Mouse (Mus musculus) erythroblast, embryonic 14.5 days (primary cell): Measurements from ENCODE around the gene Zfp646. TPM values are rescaled to one million over a fixed set of nuclear protein-coding genes. Genes with fewer than 3 reads are reported as not detected.
"Not testable (repeated sequence)": the region's sequence is repeated elsewhere in the genome, so short reads cannot be mapped to it uniquely, and the experiment has no call there.

Experiments used
- H3K27me3 ChIP-seq: 2 replicates; pipeline ENCODE4 v1.6.1; 2012; ENCODE audit warnings: inconsistent platforms; ENCODE audit not compliant: control insufficient read depth
- H3K36me3 ChIP-seq: 2 replicates; pipeline ENCODE4 v1.6.1; 2012; ENCODE audit warnings: mild to moderate bottlenecking, inconsistent platforms; ENCODE audit not compliant: control insufficient read depth
- H3K4me1 ChIP-seq: 2 replicates; pipeline ENCODE4 v1.6.1; 2012; ENCODE audit warnings: inconsistent platforms; ENCODE audit not compliant: control insufficient read depth
- H3K4me3 ChIP-seq: replicated peaks from 2 replicates; pipeline ENCODE3; 2012; ENCODE audit warnings: moderate library complexity, mild to moderate bottlenecking, inconsistent platforms
- H3K9me3 ChIP-seq: 2 replicates; pipeline ENCODE4 v1.6.1; 2012; ENCODE audit warnings: low read length, inconsistent platforms, mixed read lengths; ENCODE audit not compliant: control insufficient read depth
- GATA1 ChIP-seq: IDR thresholded peaks from 2 replicates; pipeline ENCODE4 v1.6.1; 2012; ENCODE audit warnings: low read length, inconsistent platforms, mixed read lengths
- TAL1 ChIP-seq: IDR thresholded peaks from 3 replicates; pipeline ENCODE4 v1.6.1; 2012; ENCODE audit warnings: low read length, inconsistent platforms, mixed read lengths
- polyA plus RNA-seq: library from polyadenylated mRNA; stranded (reverse); fragments of >175 nt; gene quantifications from 2 replicates; pipeline ENCODE4 v1.2.3, GENCODE M21; 2012

Gene Zfp646
- polyA plus RNA-seq, result 1.3 TPM in 2 replicates

DNA sequence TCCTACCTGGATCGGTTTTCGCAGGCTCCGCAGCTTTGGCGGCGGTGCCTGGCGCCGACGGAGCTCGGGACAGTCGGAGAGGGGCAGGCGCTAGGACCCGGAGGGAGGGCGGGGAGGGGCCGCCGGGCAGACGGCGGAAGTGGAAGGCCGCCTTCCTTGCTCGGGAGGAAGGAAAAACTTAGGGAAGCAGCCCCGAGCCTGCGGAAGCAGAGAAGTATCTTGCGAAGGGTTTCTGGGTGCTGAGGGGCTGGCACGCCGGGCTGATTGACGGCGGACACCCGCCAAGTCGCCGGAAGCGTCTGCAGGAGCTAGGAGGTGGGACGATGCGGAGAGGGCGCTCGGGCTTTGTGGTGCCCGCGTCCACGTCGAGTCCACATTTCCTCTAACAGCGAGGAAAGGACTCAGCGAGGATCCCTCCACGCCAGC, at the start of gene Zfp646:
Gene Zfp646 (plus strand): TSS at position 181 of the 426 bp plus-strand sequence.
- TF ChIP-seq GATA1, result no peak
- TF ChIP-seq TAL1, result no peak
- peaks cover 46% of the 10 kb centered on the region for H3K4me1 ChIP-seq

DNA sequence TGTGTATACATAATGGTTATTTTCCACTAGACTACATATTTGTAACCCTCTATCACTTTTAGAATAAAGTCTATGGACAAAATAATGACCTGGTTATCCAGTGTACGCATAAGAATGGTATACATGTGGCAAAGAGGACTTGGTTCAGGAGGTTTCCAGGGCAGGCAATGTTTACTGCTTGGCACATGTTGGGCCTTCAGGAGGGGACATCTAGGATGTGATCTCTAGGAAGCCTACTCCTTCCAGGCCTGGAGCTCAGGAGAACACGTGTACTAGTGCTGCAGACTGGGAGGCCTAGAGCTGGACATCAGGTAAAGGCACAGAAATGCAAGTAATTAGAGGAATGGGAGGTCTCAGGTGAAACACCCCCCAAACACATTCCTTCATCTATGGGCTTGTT, 40.5 kb upstream of the Zfp646 start:
- Histone ChIP-seq H3K4me3 (no peak overlapping the region), H3K9me3 (no peaks in the 10 kb centered on the region), H3K4me1 (peaks cover 3% of the 10 kb centered on the region), H3K27me3 (no peaks in the 10 kb centered on the region), H3K36me3 (no peaks in the 10 kb centered on the region)
- no peak for TF ChIP-seq TAL1

More for the DNA sequence above, at the start of gene Zfp646:
- Histone ChIP-seq H3K27me3 (peaks cover 4% of the 10 kb centered on the region; the same call in 1 of the 2 replicates), H3K4me3 (peak within 1 kb of the TSS; percentile 99), H3K9me3 (peaks cover 35% of the 10 kb centered on the region), H3K36me3 (peaks cover 66% of the 10 kb centered on the region)

DNA sequence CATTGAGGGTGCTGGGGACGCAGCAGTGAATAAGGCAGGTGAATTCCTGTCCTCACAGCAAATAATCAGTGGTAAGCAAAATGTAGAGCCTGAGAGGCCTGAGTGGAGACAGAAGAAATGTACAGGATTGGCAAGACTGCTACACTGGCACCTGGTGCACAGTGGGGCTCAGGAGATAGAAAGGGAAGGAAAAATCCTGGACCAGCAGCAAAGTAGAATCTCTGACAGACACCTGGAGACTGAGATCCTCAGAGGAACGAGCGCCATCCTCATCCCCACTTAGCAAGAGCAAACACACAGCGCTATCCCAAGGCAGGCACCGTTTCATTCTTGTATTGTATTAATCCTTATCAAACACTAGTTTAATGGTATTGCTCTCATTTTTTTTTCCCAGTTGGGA, 38.5 kb upstream of the Zfp646 start:
- H3K27me3 ChIP-seq, result no peaks in the 10 kb centered on the region
- no peak overlapping the region for H3K4me3 ChIP-seq
- TF ChIP-seq TAL1 (no peak), GATA1 (no peak)
- peaks cover 22% of the 10 kb centered on the region for H3K4me1 ChIP-seq
- H3K9me3 ChIP-seq, result no peaks in the 10 kb centered on the region
- no peaks in the 10 kb centered on the region for H3K36me3 ChIP-seq

DNA sequence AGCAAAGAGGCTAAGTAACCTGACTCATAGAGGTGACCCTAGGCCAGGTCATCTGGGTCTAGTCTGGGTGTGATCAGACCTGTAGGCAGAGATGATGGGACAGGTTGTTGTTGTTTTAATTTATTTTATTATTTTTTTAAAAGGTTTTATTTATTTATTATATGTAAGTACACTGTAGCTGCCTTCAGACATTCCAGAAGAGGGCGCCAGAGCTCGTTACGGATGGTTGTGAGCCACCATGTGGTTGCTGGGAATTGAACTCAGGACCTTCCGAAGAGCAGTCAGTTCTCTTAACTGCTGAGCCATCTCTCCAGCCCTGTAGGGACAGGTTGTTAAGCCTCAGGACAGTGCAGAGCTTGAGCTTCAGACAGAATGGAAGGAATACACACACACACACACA, 38.1 kb upstream of the Zfp646 start:
- not testable (repeated sequence) for H3K27me3 ChIP-seq, H3K36me3 ChIP-seq, H3K9me3 ChIP-seq

DNA sequence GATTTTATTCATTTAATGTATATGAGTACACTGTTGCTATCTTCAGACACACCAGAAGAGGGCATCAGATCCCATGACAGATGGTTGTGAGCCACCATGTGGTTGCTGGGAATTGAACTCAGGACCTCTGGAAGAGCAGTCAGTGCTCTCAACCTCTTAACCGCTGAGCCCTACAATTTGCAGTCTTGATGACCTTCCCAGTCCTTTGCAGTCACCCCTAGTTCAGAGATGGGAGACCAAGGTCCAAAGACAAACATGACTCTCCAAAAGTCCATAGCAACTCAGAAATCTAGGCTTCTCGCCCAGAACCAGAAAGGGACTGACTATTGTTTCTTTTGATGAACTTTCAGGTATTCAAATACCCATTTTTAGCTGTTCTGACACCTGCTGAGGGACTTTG, 36.0 kb upstream of the Zfp646 start:
- not testable (repeated sequence) for H3K4me3 ChIP-seq, H3K27me3 ChIP-seq, H3K9me3 ChIP-seq
- peaks cover 13% of the 10 kb centered on the region for H3K36me3 ChIP-seq
- peaks cover 25% of the 10 kb centered on the region for H3K4me1 ChIP-seq

More for the DNA sequence above, 38.1 kb upstream of the Zfp646 start:
- peaks cover 25% of the 10 kb centered on the region for H3K4me1 ChIP-seq
- H3K4me3 ChIP-seq, result not testable (repeated sequence)

DNA sequence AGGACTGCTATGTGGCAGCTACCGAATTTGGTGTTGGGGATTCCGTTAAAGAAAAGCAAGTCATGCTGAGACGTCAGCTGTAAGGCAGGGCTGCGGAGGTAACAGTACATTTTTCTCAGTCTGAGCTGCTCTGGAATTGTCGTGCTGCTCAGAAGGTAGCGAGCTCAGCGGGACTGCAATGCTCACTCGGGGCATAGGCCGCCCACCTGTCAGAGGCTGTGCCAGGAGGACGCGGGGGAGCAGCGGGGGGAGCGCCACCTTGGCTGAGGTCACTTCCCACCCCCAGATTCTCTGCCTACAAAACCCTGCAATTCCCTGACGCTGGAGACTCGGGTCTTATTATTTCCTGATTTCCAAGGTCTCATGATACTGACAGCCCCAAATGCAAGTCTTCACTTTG, 35.1 kb upstream of the Zfp646 start:
- Histone ChIP-seq H3K4me3 (peak overlapping the region; percentile 75), H3K9me3 (no peaks in the 10 kb centered on the region), H3K36me3 (peaks cover 17% of the 10 kb centered on the region), H3K4me1 (peaks cover 25% of the 10 kb centered on the region), H3K27me3 (no peaks in the 10 kb centered on the region)
- no peak for TF ChIP-seq GATA1
- TF ChIP-seq TAL1, result no peak

DNA sequence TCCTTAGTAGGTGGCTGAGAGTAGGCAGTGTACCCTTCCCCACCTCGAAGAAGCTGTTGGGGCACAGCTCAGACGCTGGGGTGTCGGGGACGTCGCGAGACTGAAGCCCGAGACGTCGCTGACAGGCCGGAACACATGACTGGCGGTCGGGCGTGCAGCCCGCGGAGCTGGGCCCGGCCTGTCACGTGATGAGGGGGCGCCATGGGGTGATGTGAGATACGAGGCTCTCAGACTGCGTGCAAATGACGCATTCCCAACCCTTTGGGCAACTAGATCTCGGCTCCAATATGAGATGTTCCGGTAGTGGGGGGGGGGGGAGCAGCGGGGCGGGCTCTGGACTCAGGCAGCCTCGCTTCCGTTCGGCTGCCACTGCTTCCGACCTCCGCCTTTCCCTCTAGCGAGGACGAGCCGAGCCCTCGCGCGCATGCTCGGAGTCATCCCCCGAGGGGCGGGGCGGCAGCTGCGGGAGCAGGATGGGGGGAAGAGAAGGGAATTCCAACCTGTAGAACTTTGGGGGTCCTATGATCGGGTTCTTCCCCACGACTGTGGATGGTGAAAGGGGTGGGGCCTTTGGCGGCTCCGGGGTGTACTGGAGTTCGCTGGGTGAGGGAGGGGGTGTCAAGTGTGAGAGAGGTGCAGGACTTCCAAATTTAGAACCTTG, 34.6 kb upstream of the Zfp646 start:
- H3K4me3 ChIP-seq, result peak overlapping the region; percentile 75
- no peaks in the 10 kb centered on the region for H3K27me3 ChIP-seq
- peaks cover 25% of the 10 kb centered on the region for H3K4me1 ChIP-seq
- no peaks in the 10 kb centered on the region for H3K9me3 ChIP-seq
- TF ChIP-seq TAL1, result no peak
- no peak for TF ChIP-seq GATA1
- H3K36me3 ChIP-seq, result peaks cover 22% of the 10 kb centered on the region

DNA sequence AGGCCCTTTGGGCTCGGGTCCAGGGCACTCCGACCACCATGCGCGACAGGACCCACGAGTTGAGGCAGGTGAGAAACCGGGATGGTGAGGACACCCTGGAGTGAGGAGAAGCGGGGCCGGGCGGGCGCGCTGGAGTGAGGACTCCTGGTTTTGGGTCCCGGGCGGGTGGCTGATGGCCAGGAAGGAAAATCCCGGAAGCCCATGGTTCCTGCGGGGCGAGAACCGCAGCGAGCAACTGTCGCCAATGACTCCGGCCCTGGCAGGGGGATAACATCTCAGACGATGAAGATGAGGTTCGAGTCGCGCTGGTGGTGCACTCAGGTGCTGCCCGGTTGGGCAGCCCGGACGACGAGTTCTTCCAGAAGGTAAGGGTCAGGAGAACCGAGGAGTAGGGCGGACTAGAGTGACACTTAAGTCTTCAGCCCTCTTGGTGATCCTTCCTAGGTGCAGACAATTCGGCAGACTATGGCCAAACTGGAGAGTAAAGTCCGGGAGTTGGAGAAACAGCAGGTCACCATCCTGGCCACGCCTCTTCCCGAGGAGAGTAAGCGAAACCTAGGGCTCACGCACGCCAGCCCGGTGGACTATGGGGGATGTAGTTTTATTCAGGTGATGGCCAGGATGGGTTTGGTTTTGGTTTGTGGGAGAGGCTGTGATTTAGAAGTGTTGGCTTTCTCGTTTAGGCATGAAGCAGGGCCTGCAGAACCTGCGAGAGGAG, 33.9 kb upstream of the Zfp646 start:
- H3K27me3 ChIP-seq, result no peaks in the 10 kb centered on the region
- peaks cover 29% of the 10 kb centered on the region for H3K36me3 ChIP-seq
- TF ChIP-seq TAL1, result no peak
- no peak for TF ChIP-seq GATA1
- H3K4me3 ChIP-seq, result peak overlapping the region; percentile 75
- no peaks in the 10 kb centered on the region for H3K9me3 ChIP-seq
- peaks cover 25% of the 10 kb centered on the region for H3K4me1 ChIP-seq

DNA sequence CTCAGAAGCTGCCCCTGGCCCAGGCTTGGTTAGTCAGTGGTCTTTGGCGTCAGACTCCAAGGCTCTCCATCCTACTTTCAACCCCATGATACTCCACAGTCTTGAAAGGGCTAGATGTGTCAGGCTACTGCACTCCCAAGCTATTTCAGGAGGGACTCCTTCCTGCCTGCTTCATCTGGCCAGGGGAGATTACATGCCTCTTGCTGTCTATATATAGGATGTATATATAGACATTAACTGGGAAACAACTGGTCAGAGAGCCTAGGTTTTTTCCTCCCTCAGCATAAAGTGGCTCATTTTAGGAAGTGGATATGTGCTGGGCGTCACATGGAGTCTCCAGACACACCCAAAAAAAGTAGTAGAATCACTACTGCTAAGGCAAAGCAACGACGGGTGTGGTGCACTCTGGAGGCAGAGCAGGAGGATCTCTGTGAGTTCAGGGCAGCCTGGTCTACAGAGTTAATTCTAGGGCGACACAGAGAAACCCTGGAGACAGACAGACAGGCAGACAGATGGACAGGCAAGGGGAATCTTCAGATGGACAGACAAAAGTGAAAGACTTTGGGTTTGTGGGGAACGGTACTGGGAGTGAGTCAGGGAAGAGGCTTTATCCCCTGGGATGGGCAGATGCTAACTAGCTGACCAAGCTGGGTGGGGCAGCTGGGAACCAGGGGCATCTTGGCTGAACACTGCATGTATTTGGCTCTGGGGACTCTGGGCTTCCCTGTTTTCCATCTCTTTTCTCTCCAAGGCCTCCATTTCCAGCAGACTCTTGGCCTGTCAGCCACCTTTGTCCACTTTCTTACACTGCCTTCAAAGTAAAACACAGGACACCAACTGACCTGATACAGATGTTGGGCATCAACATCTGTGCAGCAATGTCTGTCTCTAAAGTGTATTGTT, 25.8 kb upstream of the Zfp646 start:
- no peaks in the 10 kb centered on the region for H3K9me3 ChIP-seq
- no peak overlapping the region for H3K4me3 ChIP-seq
- H3K4me1 ChIP-seq, result peaks cover 16% of the 10 kb centered on the region
- no peak for TF ChIP-seq GATA1
- TF ChIP-seq TAL1, result no peak
- H3K36me3 ChIP-seq, result peaks cover 26% of the 10 kb centered on the region
- no peaks in the 10 kb centered on the region for H3K27me3 ChIP-seq
